Mouse (Mus musculus): ENCODE measurements around the gene Pdzrn3.

The Pdzrn3 gene

DNA sequence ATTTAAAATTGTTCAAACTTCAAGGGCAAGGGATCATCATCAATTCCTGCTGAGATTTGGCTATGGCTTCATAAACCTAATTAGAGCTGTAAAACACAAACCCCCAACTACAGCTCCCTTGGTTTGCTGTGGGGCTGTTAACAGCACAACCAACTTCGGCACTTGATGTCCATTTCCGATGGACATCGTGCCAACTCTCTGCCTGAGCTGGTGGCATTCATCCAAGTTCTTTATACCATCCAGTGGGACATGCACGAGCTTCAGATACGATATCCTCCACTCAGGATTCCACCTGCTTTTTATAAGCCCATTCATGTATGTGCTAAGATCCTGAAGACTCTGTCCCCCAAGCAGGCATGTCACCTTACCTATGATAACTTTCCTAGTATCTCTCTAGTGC is 118.3 kb downstream of the Pdzrn3 start:
- no peak for DNase-seq (ENCODE audit: low spot score in 2 of 2)

DNA sequence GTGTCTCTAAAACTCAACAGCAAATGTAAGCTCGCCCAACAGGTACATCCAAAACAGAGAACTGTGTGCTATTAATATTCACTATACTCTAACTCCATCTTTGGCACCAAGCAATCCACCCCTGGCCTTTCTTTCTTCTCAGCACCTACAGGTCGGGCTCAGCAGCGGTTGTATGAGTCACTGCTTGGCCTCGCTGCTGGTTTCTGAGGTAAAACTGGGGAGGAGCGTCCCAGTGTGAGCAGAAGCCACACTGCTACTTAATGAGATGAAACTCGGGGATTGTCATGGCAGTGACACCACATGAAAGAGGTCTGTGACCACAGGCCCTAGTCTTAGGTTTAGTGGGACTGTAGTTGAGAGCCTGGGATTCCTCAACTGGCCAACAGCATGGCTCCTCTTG is 120.3 kb downstream of the Pdzrn3 start:
- no peak for DNase-seq (ENCODE audit: low spot score in 2 of 2)

DNA sequence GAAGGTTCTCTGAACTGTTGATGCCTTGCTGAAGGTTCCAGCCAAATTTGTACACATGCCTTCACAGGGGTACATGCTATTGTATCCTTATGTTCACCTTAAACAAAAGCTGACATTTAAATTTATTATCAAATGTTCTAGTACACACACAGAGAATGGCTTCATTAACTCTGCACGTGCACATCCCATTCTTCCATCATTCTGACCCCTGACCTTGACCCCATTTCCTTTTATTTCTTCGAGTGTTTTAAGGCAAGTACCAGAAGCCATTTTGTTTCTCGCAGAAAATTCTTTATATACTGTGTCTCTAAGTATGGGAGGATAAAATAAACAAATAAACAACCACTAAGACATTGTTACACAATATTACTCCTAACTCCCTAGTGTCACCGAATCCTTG is 123.0 kb downstream of the Pdzrn3 start:
- DNase-seq (ENCODE audit: low spot score in 2 of 2): no peak

DNA sequence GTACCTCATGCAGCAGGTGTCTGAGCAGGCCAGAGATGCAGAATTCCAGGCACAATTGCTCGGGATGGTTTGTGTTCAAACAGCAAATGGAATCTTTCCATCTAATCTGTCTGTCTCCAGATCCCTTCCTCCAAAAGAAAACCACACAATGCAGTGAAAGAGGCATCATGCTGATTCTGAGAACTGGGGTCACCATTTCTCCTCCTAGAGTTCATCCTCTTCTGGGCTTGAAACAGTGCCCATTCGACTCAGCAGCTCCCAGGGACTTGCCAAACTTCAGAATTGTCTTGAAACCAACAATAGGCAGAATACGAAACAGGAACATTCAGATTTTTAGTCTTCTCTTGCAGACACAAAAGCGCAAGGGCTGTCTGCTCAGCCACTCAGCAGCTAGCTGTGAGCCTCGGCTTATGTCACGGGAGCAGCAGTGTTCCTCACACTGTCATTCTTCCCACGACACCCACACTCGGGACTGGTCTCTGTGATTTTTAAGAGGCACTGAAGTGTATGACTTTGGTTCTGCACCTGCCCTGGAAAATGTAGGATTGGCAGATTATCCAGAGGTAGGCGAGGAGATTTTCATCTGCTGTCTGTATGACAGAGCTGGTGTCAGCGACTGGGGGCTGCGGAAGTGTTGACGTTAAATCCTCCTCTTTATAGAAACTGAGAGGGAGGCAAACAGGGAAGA is 125.6 kb downstream of the Pdzrn3 start:
- DNase-seq (ENCODE audit: low spot score in 2 of 2): peak in 1 of 2 experiments; percentile 60

DNA sequence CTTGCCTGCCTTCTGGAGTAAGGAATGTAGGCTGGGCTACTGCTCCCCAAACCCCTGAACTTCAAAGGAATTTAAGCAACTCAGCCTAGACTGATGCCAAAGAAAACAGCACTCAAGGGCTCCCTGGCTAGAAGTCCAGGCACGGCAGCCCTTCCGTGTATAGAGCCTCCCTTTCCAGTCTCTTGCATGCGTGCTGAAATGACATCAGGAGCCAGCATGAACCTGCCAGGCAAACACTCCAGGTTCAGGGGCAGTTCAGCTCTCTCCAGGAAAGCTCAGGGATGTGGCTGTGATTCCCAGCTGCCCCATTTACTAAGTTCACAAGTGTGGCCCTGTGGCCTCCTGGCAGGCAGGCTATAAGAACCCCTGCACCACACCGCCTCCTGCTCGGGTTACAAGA is 126.5 kb downstream of the Pdzrn3 start:
- no peak for DNase-seq (ENCODE audit: low spot score in 2 of 2)

DNA sequence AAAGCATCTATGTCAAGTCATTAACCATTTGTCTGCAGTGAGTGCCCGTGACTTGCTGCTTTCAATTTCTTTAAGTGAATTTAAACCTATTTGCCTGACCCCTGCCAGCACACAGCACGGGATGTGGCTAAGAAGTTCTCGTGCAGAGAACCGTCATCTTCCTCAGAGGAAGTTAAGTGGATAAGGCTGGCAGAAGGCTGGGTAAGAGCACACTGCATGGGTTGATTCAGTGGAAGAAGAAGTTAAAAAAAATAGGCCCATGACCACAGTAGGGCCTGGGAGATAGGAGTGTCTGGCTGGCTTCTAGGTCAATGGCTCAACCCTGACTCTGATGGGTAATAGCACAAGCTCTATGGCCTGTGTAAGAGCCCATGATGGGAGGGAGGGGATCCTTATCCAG is 131.6 kb downstream of the Pdzrn3 start:
- DNase-seq (ENCODE audit: low spot score in 2 of 2): no peak

DNA sequence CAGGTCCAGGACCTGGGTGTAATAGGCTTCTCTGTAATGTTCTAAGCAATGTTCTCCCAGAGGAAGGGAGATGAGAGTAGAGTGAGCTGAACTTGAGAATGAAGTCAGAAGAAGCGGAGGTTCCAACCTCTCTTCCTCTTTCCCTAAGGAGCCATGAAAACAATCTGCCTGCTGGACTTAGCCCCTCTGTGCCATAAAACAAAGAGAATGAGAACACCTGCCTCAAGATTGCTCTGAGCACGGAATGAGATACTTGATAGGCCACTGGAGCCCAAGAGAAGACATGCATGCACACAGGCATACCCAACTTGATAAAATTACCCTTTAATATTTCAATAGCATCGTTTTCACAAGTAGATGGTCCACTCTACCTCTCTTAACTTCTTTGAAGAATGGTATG is 133.3 kb downstream of the Pdzrn3 start:
- no peak for DNase-seq (ENCODE audit: low spot score in 2 of 2)

DNA sequence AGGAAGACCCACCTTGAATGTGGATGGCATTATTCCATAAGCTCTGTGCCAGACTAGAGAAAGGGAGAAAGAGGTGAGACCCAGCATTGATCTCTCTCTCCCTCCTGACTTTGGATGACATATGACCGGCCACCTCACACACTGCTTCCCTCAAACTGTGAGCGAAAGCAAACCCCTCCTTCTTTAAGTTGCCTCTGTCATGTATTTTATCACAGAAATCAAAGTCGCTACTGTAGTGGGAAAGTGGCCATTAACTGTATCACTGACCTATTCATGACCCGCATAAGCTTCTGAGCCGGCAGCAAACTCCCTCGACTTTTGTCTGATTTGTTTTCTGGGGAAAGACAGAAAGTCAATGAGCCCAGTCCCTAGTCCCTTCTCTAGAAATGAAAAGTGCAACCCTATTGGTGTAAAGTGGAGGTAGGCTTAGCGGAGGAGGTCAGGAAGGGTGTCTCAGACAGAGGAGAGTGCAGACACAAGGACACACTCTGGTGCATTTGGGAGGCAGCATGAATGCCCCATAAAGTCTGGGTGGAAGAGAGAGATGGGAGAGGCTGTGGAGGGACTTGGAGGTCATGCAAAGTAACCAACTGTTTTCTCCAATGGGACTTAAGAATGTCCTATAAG is 134.4 kb downstream of the Pdzrn3 start:
- DNase-seq (ENCODE audit: low spot score in 2 of 2): no peak

DNA sequence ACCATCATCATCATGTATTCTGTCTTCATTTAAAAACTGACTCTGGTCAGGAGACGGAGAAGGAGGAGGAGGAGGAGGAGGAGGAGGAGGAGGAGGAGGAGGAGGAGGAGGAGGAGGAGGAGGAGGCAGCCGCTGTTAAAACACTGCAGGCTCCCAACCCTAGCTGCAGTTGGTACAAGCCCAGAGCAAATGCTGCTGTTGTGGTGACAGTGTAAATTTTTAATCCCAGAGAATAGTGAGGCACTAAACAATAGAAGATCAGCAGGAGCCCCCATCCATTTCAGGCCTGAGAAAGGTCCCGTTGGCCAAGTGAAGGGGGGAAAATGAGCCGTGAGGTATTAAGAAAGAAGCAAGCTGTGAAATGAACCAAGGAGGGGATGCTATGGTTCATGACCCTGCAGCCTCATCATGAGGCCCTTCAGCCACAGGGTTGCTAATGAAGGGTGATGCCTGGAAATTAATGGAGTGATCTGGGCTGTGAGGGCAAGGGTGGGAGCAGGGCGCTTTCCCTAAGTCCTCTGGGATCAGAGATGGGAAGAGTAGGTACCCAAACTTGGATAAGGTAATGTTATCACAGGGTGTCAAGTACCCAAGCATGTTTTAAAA is 141.0 kb downstream of the Pdzrn3 start:
- no peak for DNase-seq (ENCODE audit: low spot score in 2 of 2)

DNA sequence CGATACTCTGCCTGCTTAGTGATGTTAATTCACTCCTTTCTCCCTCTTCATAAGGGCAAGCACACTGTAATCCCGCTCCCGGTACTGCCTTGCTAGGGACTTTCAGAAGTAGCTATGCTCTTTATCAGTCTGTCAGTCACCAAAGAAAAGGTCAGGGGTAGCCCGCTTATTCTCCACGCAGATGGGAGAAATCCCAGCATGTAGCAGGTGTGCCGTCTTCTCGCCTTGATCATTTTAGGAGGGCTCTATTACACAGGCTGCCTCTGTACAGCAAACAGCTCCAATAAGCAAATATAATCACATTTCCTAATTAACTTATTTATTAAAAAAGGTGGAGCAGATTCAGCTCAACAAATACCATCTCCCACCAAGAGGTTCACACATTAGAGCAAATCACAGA is 141.5 kb downstream of the Pdzrn3 start:
- no peak for DNase-seq (ENCODE audit: low spot score in 2 of 2)

DNA sequence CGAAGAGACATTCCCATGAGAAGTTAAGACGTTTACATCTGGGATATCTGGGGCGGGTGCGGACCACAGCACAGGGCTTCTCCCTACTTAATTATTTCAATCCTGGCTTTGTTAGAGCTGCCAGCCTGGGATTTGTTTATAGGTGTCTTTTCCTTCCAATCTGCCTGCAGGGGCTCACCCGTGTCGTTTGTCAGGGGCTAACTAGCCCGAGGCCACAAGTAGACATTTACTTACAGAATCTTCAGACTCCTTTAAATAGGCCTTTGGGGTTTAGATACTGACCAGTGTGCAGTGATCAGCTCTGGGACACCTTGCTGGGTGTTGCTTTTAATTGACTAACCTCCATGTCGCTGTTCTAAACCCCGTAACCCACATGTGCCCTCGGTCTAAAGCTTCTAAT is 143.3 kb downstream of the Pdzrn3 start:
- no peak for DNase-seq (ENCODE audit: low spot score in 2 of 2)

DNA sequence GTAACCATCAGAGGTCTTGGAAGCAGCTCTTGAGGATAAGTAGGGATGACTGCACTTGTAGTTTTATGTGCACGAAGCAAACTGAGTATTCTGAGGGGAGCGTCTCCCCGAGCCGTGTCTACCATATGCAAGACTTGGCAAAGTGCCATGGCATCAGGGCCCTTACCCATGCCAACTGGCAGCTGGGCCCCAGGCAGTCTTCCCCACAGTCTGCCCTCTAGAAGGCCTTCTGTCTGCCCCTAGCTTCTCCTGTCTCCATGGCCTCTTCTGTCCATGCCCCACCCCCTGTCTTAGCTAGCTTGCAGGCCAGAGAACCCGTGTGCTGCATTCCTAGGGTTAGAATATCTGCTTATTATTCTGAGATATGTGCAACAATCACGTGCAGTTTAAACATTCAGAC is 144.0 kb downstream of the Pdzrn3 start:
- peak; percentile 49 to 54 for DNase-seq (ENCODE audit: low spot score in 2 of 2)

DNA sequence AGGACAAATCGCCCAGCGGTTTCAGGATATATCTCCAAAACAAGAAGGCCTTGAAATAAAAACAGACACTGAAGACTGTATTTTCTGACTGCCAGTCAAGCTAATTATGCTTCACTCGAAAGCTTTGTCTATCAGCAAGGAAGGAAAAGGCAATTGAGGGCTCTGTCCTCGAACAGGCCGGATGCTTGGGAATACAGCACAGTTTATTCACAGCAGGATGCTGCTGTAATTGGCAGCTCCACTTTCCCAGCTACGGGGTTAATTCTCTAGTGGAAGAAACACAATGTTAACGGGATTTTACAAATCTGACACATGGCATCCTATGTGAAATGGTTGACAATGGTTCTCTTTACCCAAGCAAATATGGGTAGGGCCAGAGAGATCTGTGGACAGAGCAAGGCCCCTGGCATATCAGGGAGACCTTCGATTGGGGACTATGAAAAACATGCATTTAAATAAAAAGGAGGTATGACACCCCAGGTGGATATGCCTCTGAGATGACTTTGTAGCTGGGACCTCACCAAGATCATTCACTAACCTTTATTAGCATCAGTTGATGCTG is 150.3 kb downstream of the Pdzrn3 start:
- DNase-seq (ENCODE audit: low spot score in 2 of 2): no peak

DNA sequence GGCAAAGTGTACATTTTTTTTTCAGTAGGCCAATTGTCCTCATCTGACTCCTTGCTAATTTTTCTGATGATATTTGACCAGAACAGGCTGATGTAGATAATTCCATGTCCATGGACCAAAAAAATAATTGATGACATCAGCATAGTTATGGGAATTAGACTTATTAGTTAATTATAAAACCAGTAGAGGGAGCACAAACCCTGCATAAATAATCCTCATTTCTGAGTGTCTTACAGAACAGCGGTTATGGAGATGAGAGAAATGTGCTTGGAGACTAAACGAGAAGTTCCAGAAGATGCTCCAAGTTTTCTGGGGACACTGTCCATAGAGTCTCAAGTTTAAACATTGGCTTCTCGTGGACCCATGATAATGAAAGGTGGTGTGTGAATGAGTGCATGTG is 157.4 kb downstream of the Pdzrn3 start:
- no peak for DNase-seq (ENCODE audit: low spot score in 2 of 2)

DNA sequence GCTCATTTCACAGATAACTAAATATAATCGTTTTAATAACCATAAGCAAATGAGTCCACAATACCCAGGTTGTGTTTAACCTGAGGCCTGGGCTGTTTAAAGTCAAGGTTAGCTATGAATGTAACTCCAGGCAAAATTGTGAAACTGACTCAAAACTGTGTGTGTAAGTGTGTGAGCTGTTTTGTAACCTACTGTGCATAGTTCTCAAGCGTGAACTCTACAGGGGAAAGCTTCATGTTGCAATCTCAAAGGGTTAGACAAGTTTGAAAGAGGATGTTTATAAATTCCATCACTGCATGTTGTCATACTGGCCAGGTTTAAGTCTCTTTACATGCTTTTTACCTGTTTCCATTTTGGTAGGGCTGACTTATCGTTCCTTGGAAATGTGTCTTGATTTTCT is 158.7 kb downstream of the Pdzrn3 start:
- no peak for DNase-seq (ENCODE audit: low spot score in 2 of 2)

DNA sequence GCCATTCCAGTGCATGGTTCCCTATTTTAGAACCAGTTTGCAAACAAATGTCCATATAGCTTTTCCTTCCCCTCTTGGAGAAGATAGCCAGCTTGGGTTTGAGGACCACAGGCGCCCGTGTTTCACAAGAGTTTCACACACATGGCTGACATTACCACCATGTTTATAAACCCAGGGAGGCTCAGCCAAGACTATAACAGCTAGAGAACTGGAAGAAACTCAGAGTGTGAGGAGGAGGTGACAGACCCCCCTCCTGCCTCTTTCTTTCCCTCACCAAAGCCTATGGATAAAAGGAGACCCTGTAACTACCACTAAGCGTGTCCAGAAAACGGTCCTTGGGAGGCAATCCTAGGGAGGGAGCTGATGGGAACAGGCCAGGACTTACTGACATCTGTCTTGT is 159.5 kb downstream of the Pdzrn3 start:
- DNase-seq (ENCODE audit: low spot score in 2 of 2): no peak

DNA sequence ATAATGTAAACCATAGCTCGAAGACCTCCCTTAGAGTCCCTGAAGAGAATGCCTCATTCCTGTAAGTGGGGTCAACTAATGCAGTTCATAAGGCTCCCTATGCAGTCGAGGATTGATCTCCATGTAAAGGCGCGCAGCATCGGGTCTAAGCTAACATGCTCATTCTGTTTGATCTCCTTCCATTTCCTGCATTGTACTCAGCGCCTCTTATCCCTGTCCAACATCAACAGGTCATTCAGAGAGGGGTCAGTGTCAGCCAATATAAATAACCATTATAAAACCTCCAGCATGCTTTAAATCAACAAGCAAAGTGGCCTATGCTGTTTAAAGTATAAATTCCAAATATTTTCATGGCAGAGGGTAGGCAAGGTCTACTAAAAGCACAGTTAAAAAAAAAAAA is 159.9 kb downstream of the Pdzrn3 start:
- no peak for DNase-seq (ENCODE audit: low spot score in 2 of 2)

DNA sequence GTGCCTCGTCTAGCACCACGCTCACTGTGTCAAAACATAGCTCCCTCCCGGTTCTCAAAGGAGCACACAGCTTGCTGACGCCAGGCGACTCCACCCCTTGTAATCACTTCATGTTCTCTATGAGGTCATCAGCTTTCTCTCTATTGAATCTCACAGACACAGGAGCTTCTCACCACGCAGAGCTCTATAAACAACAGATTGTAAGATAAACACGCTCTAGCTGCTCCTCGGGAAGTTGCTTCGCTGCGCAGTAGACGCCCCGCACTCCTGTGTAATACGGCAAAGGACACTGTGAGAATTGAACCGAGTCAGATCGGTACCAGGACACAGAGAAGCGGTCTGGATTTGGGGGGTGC is 162.3 kb downstream of the Pdzrn3 start:
- peak in 1 of 2 experiments; percentile 42 for DNase-seq (ENCODE audit: low spot score in 2 of 2)

DNA sequence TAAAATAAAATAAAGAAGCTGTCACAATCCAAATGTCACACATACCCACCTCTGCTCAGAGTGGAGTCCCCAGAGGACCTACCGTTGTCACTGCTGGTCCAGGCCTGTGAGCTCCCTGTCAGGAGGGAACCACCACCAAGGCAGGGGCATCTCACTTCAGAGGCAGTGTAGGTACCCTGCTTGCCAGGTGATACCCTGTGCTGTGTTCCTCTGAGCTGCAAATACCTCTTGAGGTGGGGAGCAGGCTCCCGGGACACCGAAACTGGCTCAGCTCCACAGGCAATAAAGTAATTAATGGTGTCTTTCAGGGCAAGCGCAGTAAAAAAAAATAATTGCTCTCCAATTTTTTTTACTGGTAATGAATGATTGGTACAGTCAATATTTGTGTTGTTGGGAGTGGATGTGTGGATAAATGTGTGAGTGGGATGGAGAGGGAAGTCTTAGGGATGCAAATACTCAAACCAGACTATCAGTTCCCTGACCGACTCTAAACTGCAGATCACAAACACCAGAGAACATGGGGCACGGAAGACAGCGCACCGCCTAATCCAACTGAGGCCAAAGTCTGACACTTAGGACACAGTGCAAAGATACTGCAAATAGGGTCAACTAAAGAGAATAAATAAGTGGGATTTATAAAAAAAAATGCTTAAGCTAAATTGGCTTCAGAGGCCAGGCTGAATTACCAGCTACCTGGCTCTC is 162.8 kb downstream of the Pdzrn3 start:
- DNase-seq (ENCODE audit: low spot score in 2 of 2): no peak

DNA sequence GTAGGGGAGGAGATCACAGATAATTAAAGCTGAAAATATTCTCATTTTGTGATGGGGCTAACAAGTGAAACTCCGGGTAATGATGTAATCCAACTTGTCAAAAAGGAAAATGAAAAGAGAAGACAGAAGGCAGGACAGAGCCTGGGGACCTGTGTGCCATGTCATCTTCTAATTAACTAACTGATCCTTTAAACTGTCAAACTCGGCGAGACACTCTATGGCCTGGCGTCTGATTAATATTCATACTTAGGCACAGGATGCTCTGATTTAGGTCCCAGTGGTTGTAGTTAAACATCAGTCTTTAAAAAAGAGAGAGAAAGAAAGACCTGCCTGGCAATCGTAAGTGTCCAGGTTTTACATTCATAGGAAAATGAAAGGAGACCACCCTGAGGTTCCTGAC is 164.6 kb downstream of the Pdzrn3 start:
- DNase-seq (ENCODE audit: low spot score in 2 of 2): no peak

DNA sequence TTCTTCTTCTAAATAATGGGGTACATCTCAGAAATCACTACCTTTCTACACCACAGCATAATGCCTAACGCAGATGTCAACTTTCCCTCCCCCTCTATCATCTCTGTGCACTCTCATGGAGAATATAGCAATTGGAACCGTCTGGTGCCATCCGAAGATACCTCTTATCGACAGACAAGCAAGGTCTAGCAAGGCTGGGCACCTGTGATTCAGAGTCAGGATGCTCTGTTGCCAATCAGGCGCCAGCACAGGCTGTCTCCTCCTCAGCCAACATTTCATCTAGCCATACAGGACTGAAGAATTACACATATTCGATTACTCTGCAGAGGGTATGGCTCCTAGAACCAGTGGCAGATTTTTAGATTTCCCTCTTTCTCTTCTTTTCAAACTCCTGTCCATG is 165.6 kb downstream of the Pdzrn3 start:
- no peak for DNase-seq (ENCODE audit: low spot score in 2 of 2)

DNA sequence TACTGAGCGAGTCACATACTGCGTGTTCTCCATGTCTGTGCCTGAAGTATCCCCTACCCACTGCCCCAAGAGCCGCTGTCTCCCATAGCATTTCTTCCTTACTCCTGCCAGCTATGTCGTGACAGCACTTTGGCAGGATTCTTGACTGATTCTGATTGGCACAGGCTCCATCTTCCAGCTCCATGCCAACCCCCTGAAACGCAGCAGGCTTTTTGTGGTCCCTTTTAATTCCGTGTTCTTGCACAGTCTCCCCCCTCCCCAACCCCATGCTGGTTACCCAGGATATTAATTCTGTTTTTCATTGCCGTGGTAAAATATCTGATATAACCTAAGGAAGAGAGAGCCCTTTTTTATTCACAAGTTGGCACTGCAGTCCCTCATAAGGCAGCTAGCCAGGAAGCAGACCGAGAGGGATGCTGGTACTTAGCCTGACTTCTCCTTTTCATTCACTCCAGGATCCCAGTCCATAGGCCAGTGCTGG is 166.3 kb downstream of the Pdzrn3 start:
- DNase-seq (ENCODE audit: low spot score in 2 of 2): peak; percentile 59 to 63

DNA sequence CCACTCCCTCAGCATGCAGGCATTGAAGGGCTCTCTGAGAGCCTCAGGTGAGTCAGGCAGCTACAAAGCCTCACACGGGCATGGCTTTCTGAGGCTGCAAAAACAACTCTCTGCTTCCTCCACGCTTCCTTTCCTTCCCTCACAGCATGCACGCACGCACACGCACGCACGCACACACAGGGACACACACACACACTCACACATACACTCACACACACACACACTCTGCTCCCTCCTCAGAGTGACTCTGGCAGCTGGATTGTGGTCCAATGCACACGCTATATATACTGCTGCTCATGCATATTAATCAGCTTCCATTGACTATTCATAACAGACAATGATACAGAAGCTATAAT is 178.8 kb downstream of the Pdzrn3 start:
- DNase-seq (ENCODE audit: low spot score in 2 of 2): peak; percentile 74 to 80
